ENCODE assay signal across 36 mouse cellular contexts in genomic region chr4:137579789-137580188, GRCm38 (mm10). TPM values are rescaled to one million over a fixed set of nuclear protein-coding genes. Genes with fewer than 3 reads are reported as not detected.
DNase-seq lines count a peak whose midpoint lies in the region; ATAC-seq and TF ChIP-seq lines count a peak whose summit lies in the region.
"Had no signal": no experiment of that assay in that cellular context is flagged by ENCODE, and none has a peak within 500 bp of the region (broad histone marks: within the 10 kb centered on the region; RNA-seq: fewer than 3 reads in every experiment).

No protein-coding gene starts in this region.

- 42% methylated on average over 4 of the region's 4 CpGs for WGBS in kidney, postnatal 0 days
- WGBS in stomach, embryonic 14.5 days, result 39% methylated on average over 4 of the region's 4 CpGs
- 37% methylated on average over 4 of the region's 4 CpGs for WGBS in stomach, postnatal 0 days
- WGBS in stomach, embryonic 15.5 days, result 35% methylated on average over 4 of the region's 4 CpGs
- WGBS in hindbrain, embryonic 10.5 days, result 64% methylated on average over 4 of the region's 4 CpGs

- intact Hi-C loops in heart, postnatal 25 days (cut with DNase I), result no loop called here

- TF ChIP-seq EP300 in stomach, postnatal 0 days (optimal IDR thresholded peaks at IDR 0.05), result no peak

- no peak overlapping the region for H3K4me2 ChIP-seq in kidney, postnatal 0 days (ENCODE audit: low read length)
- H3K4me2 ChIP-seq in stomach, embryonic 14.5 days (replicated peaks; ENCODE audit: low read depth, low read length), result no peak overlapping the region
- H3K4me2 ChIP-seq in stomach, postnatal 0 days (replicated peaks; ENCODE audit: low read depth), result no peak overlapping the region
- no peak overlapping the region for H3K4me2 ChIP-seq in stomach, embryonic 15.5 days
- H3K4me2 ChIP-seq: embryonic facial prominence, embryonic 13.5 days; forebrain, embryonic 13.5 days; heart, embryonic 13.5 days; hindbrain, embryonic 15.5 days; limb, embryonic 13.5 days; liver, embryonic 12.5 days; lung, embryonic 15.5 days; neural tube, embryonic 13.5 days had no signal

- peaks cover 4% of the 10 kb centered on the region; the same call in 1 of the 2 replicates for H3K4me1 ChIP-seq in kidney, postnatal 0 days (replicated peaks; ENCODE audit: insufficient read depth, low read length)
- no peaks in the 10 kb centered on the region for H3K4me1 ChIP-seq in stomach, embryonic 14.5 days (ENCODE audit: control insufficient read depth, insufficient read depth, low read length)
- no peaks in the 10 kb centered on the region for H3K4me1 ChIP-seq in stomach, postnatal 0 days (replicated peaks; ENCODE audit: control insufficient read depth, insufficient read depth)
- peaks cover 9% of the 10 kb centered on the region for H3K4me1 ChIP-seq in stomach, embryonic 15.5 days
- H3K4me1 ChIP-seq in hindbrain, embryonic 10.5 days (replicated peaks), result peaks cover 15% of the 10 kb centered on the region
- H3K4me1 ChIP-seq: forebrain, embryonic 13.5 days had no signal

- no peak overlapping the region for H3K27ac ChIP-seq in kidney, postnatal 0 days
- H3K27ac ChIP-seq in stomach, embryonic 14.5 days (ENCODE audit: low read length), result peak overlapping the region; percentile 33; the same call in 1 of the 2 replicates
- no peak overlapping the region for H3K27ac ChIP-seq in stomach, postnatal 0 days (replicated peaks)
- peak overlapping the region; percentile 11; the same call in 1 of the 2 replicates for H3K27ac ChIP-seq in stomach, embryonic 15.5 days
- H3K27ac ChIP-seq in hindbrain, embryonic 10.5 days, result no peak overlapping the region
- H3K27ac ChIP-seq: embryonic facial prominence, embryonic 13.5 days; forebrain, embryonic 13.5 days; gastrocnemius, adult 2 months; heart, embryonic 13.5 days; hindbrain, embryonic 15.5 days; limb, embryonic 13.5 days; liver, embryonic 12.5 days; lung, embryonic 15.5 days; neural tube, embryonic 13.5 days had no signal

- H3K9ac ChIP-seq in kidney, postnatal 0 days (ENCODE audit: low read depth, low read length), result no peak overlapping the region
- no peak overlapping the region for H3K9ac ChIP-seq in stomach, embryonic 14.5 days (replicated peaks; ENCODE audit: low read depth, low read length)
- H3K9ac ChIP-seq in stomach, postnatal 0 days (ENCODE audit: low read length), result no peak overlapping the region
- H3K9ac ChIP-seq in stomach, embryonic 15.5 days, result no peak overlapping the region
- H3K9ac ChIP-seq: embryonic facial prominence, embryonic 13.5 days; forebrain, embryonic 13.5 days; heart, embryonic 13.5 days; hindbrain, embryonic 15.5 days; limb, embryonic 13.5 days; liver, embryonic 12.5 days; lung, embryonic 15.5 days; neural tube, embryonic 13.5 days had no signal

- peak; percentile 58 for DNase-seq in heart, adult 8-10 months (ENCODE audit: low spot score)
- no peak for DNase-seq in heart, postnatal 25 days (ENCODE audit: low spot score)
- DNase-seq in kidney, postnatal 0 days (ENCODE audit: low spot score), result peak; percentile 75
- no peak for DNase-seq in kidney, adult 18-20 months
- DNase-seq in stomach, postnatal 0 days (ENCODE audit: low spot score), result no peak
- DNase-seq in hindbrain, embryonic 10.5 days (ENCODE audit: low spot score), result no peak
- DNase-seq: adrenal gland, postnatal 25 days; cerebellum, adult 8-10 months; cerebellum, postnatal 36 days; embryo, embryonic 11 days; gastrocnemius, adult 2 months; heart, postnatal 36 days; layer of hippocampus, adult 9-11 months; retina, postnatal 1 day; thymus, postnatal 14 days had no signal

- H3K27me3 ChIP-seq in kidney, postnatal 0 days (ENCODE audit: insufficient read depth, low read length), result no peaks in the 10 kb centered on the region
- no peaks in the 10 kb centered on the region for H3K27me3 ChIP-seq in stomach, embryonic 14.5 days (ENCODE audit: control insufficient read depth, insufficient read depth, low read length)
- no peaks in the 10 kb centered on the region; the same call in 1 of the 2 replicates for H3K27me3 ChIP-seq in stomach, postnatal 0 days (ENCODE audit: control insufficient read depth, insufficient read depth, low read length)
- H3K27me3 ChIP-seq in stomach, embryonic 15.5 days (replicated peaks), result 0 out of 2 replicates have a peak, but pooled peaks cover 4% of the 10 kb centered on the region
- H3K27me3 ChIP-seq in hindbrain, embryonic 10.5 days (ENCODE audit: insufficient read depth, poor library complexity, severe bottlenecking), result peaks cover 34% of the 10 kb centered on the region

- ATAC-seq in kidney, postnatal 0 days (replicated peaks; ENCODE audit: low FRiP score, low read depth), result no peak
- no peak for ATAC-seq in stomach, embryonic 14.5 days (ENCODE audit: insufficient number of reproducible peaks, insufficient read depth, low FRiP score, low read depth)
- ATAC-seq in stomach, postnatal 0 days (ENCODE audit: low FRiP score, low TSS enrichment), result no peak
- ATAC-seq in stomach, embryonic 15.5 days (ENCODE audit: insufficient read depth, low FRiP score, low read depth), result no peak
- ATAC-seq: CD4-positive, CD25-positive, alpha-beta regulatory T cell, adult 4 months; forebrain, embryonic 13.5 days; liver, embryonic 12.5 days; midbrain, embryonic 16.5 days had no signal

- H3K4me3 ChIP-seq in kidney, postnatal 0 days (replicated peaks; ENCODE audit: low read depth, low read length), result no peak overlapping the region
- no peak overlapping the region for H3K4me3 ChIP-seq in stomach, embryonic 14.5 days (ENCODE audit: low read depth, low read length)
- no peak overlapping the region for H3K4me3 ChIP-seq in stomach, postnatal 0 days (ENCODE audit: low read depth, low read length)
- no peak overlapping the region for H3K4me3 ChIP-seq in stomach, embryonic 15.5 days (replicated peaks)
- H3K4me3 ChIP-seq in hindbrain, embryonic 10.5 days, result no peak overlapping the region
- H3K4me3 ChIP-seq: embryonic facial prominence, embryonic 13.5 days; erythroblast, embryonic 14.5 days; forebrain, embryonic 13.5 days; gastrocnemius, adult 2 months; heart, embryonic 13.5 days; hindbrain, embryonic 15.5 days; limb, embryonic 13.5 days; liver, embryonic 12.5 days; lung, embryonic 15.5 days; myocyte; neural tube, embryonic 13.5 days had no signal

- H3K9me3 ChIP-seq in kidney, postnatal 0 days (replicated peaks; ENCODE audit: low read length), result no peaks in the 10 kb centered on the region
- H3K9me3 ChIP-seq in stomach, embryonic 14.5 days (ENCODE audit: control insufficient read depth, low read depth, low read length), result no peaks in the 10 kb centered on the region
- no peaks in the 10 kb centered on the region for H3K9me3 ChIP-seq in stomach, postnatal 0 days (ENCODE audit: control insufficient read depth, low read length)
- H3K9me3 ChIP-seq in stomach, embryonic 15.5 days, result no peaks in the 10 kb centered on the region
- no peaks in the 10 kb centered on the region for H3K9me3 ChIP-seq in hindbrain, embryonic 10.5 days
- H3K9me3 ChIP-seq: embryonic facial prominence, embryonic 13.5 days; forebrain, embryonic 13.5 days; heart, embryonic 13.5 days; hindbrain, embryonic 15.5 days; limb, embryonic 13.5 days; liver, embryonic 12.5 days; lung, embryonic 15.5 days; neural tube, embryonic 13.5 days had no signal

- no peaks in the 10 kb centered on the region for H3K36me3 ChIP-seq in kidney, postnatal 0 days (ENCODE audit: insufficient read depth, low read length)
- no peaks in the 10 kb centered on the region for H3K36me3 ChIP-seq in stomach, embryonic 14.5 days (ENCODE audit: control insufficient read depth, insufficient read depth, low read length)
- no peaks in the 10 kb centered on the region for H3K36me3 ChIP-seq in stomach, postnatal 0 days (ENCODE audit: control insufficient read depth, insufficient read depth, low read length)
- H3K36me3 ChIP-seq in stomach, embryonic 15.5 days, result no peaks in the 10 kb centered on the region
- H3K36me3 ChIP-seq in hindbrain, embryonic 10.5 days, result no peaks in the 10 kb centered on the region
- H3K36me3 ChIP-seq: embryonic facial prominence, embryonic 13.5 days; heart, embryonic 13.5 days; hindbrain, embryonic 15.5 days; limb, embryonic 13.5 days; liver, embryonic 12.5 days; lung, embryonic 15.5 days; neural tube, embryonic 13.5 days had no signal

- no peak for TF ChIP-seq CTCF in kidney, postnatal 0 days (IDR thresholded peaks at IDR 0.05; ENCODE audit: low read depth)
- no peak for TF ChIP-seq CTCF in stomach, postnatal 0 days (IDR thresholded peaks at IDR 0.05; ENCODE audit: low read depth)

RNA-seq across cellular contexts. Expression of gene Ldlrad2, which starts 5.4 kb away (rescaled TPM):
- not detected for total RNA-seq in heart, adult 8-10 months (2022)
- not detected for total RNA-seq in heart, postnatal 25 days (2021)
- not detected in 2 replicates for polyA plus RNA-seq in kidney, postnatal 0 days (2015; fragmentation: Nextera tagmentation; extraction: Ambion mirVana)
- polyA plus RNA-seq in stomach, embryonic 14.5 days (2014; fragmentation: Nextera tagmentation; extraction: Ambion mirVana), result not detected in 2 replicates
- not detected in 2 replicates for polyA plus RNA-seq in stomach, postnatal 0 days (2015; fragmentation: Nextera tagmentation; extraction: Ambion mirVana)
- polyA plus RNA-seq in stomach, embryonic 15.5 days (2015; fragmentation: Nextera tagmentation; extraction: Ambion mirVana), result not detected in 2 replicates
- polyA plus RNA-seq in hindbrain, embryonic 10.5 days (2016; fragmentation: Nextera tagmentation; extraction: Ambion mirVana), result 1.3 TPM in 1 of 2 replicates, not detected in the other
- total RNA-seq: adrenal gland, postnatal 25 days; gastrocnemius, adult 2 months; gastrocnemius, postnatal 4 days; heart, postnatal 36 days; left cerebral cortex, adult 18-20 months; left cerebral cortex, postnatal 25 days had no signal
- polyA plus RNA-seq: brain, embryonic 14.5 days; CD4-positive, CD25-positive, alpha-beta regulatory T cell, adult 4 months; embryonic facial prominence, embryonic 13.5 days; erythroblast, embryonic 14.5 days; forebrain, embryonic 13.5 days; frontal cortex, adult 2 months; heart, embryonic 13.5 days; intestine, embryonic 14.5 days; large intestine, adult 2 months; limb, embryonic 13.5 days; liver, embryonic 12.5 days; midbrain, embryonic 16.5 days; myocyte; neural tube, embryonic 13.5 days had no signal

RNA-seq across cellular contexts. Expression of gene Usp48, which starts 13.8 kb away (rescaled TPM):
- total RNA-seq in heart, adult 8-10 months (2022), result 10 to 100 TPM; 29.2 to 39.0 (median 33.6) TPM
- 10 to 100 TPM; 33.0 to 33.3 TPM for total RNA-seq in heart, postnatal 25 days (2021)
- polyA plus RNA-seq in kidney, postnatal 0 days (2015; fragmentation: Nextera tagmentation; extraction: Ambion mirVana), result 40.4 and 49.2 TPM in 2 replicates
- polyA plus RNA-seq in stomach, embryonic 14.5 days (2014; fragmentation: Nextera tagmentation; extraction: Ambion mirVana), result 83.9 and 86.8 TPM in 2 replicates
- 30.0 and 35.4 TPM in 2 replicates for polyA plus RNA-seq in stomach, postnatal 0 days (2015; fragmentation: Nextera tagmentation; extraction: Ambion mirVana)
- 63.8 and 68.8 TPM in 2 replicates for polyA plus RNA-seq in stomach, embryonic 15.5 days (2015; fragmentation: Nextera tagmentation; extraction: Ambion mirVana)
- 63.6 and 73.1 TPM in 2 replicates for polyA plus RNA-seq in hindbrain, embryonic 10.5 days (2016; fragmentation: Nextera tagmentation; extraction: Ambion mirVana)

Comparison
In these comparisons a context has a peak if more than half of its experiments do, and no peak if none do; other contexts are left out.
1. DNase-seq: peak in heart, adult 8-10 months (single experiment) and kidney, postnatal 0 days (single experiment); none in heart, postnatal 25 days (single experiment), kidney, adult 18-20 months (single experiment), stomach, postnatal 0 days (single experiment) and hindbrain, embryonic 10.5 days (single experiment).
2. H3K27ac ChIP-seq: peak in stomach, embryonic 14.5 days (single experiment) and stomach, embryonic 15.5 days (single experiment); none in kidney, postnatal 0 days (single experiment), stomach, postnatal 0 days (single experiment) and hindbrain, embryonic 10.5 days (single experiment).